Mouse (Mus musculus): ENCODE measurements at regions not wholly inside any gene's neighbourhood (a gene's known extent, or its start where the extent isn't known, plus 50 kb on each side); places are given as distances from the start of the nearest gene placed in this dataset.

- no peak for TF ChIP-seq POLR2A (IDR thresholded peaks at IDR 0.05; ENCODE audit: control insufficient read depth, low read depth, low read length)
- TF ChIP-seq CTCF (IDR thresholded peaks at IDR 0.05; ENCODE audit: control insufficient read depth, insufficient read depth, insufficient replicate concordance, low read depth, low read length) = no peak
Observed at GRCm38 (mm10) chr2:179352676-179353075, 89.6 kb upstream of the Cdh4 start.
